Comparison of ENCODE assay signal across 8 mouse cellular contexts in the genomic region with DNA sequence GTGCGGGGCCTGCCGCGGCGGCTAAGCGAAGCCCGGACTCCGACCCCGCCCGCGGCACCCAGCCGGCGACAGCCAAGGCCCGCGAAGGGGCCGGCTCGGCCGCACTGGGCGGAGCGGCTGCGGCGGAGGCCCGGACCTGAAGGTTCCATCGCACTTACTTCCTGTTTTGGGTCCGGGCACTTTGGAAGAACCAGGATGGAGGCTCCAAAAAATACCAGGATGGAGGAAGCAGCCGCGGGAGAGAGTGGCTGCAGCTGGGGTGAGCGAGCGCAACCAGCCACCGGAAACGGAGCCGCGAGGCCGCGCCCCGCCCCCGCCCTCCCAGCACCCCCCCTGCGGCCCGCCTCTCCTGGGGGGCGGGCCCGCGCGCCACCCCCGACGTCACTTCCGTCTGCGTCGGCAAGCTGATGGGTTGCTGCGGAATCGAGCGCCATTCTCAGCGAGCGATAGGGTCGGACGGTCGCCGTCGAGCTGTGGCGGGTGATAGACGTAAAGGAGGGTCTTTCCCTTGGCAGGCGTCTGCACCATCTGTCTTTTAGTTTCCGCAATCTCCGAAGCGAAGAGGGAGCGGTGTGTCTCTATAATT. TPM values are rescaled to one million over a fixed set of nuclear protein-coding genes. Genes with fewer than 3 reads are reported as not detected.
DNase-seq lines count a peak whose midpoint lies in the region; ATAC-seq lines count a peak whose summit lies in the region.

TSS of gene Dmtf1 (minus strand) at position 321 of the 586 bp plus-strand sequence.

- peak within 1 kb of the TSS; percentile 98 for H3K9ac ChIP-seq in kidney, embryonic 15.5 days

- peak within 1 kb of the TSS; percentile 59 for H3K4me2 ChIP-seq in kidney, embryonic 15.5 days

- no peaks in the 10 kb centered on the region for H3K36me3 ChIP-seq in heart, embryonic 10.5 days
- H3K36me3 ChIP-seq in kidney, embryonic 15.5 days: no peaks in the 10 kb centered on the region

- no peaks in the 10 kb centered on the region for H3K9me3 ChIP-seq in heart, embryonic 10.5 days
- no peaks in the 10 kb centered on the region for H3K9me3 ChIP-seq in kidney, embryonic 15.5 days (replicated peaks)

- under 1% methylated on average over 64 of the region's 64 CpGs for WGBS in heart, embryonic 10.5 days
- WGBS in kidney, embryonic 15.5 days: under 1% methylated on average over 56 of the region's 64 CpGs

- peak within 1 kb of the TSS; percentile 99 for H3K27ac ChIP-seq in heart, embryonic 10.5 days
- H3K27ac ChIP-seq in kidney, embryonic 15.5 days: peak within 1 kb of the TSS; percentile 100

- peaks cover 15% of the 10 kb centered on the region; the same call in 1 of the 2 replicates for H3K4me1 ChIP-seq in heart, embryonic 10.5 days
- H3K4me1 ChIP-seq in kidney, embryonic 15.5 days: 0 out of 2 replicates have a peak, but pooled peaks cover 2% of the 10 kb centered on the region

- H3K4me3 ChIP-seq in heart, embryonic 10.5 days: peak within 1 kb of the TSS; percentile 95
- peak within 1 kb of the TSS; percentile 93 for H3K4me3 ChIP-seq in kidney, embryonic 15.5 days (replicated peaks)

- ATAC-seq in erythroblast, adult 5-6 weeks (replicated peaks; ENCODE audit: low FRiP score, poor library complexity, severe bottlenecking): peak; percentile 95
- ATAC-seq in kidney, embryonic 15.5 days (replicated peaks; ENCODE audit: low FRiP score): peak; percentile 97
- peak; percentile 81 for ATAC-seq in monocyte, adult 5-6 weeks (replicated peaks; ENCODE audit: insufficient number of reproducible peaks, low FRiP score, low TSS enrichment, poor library complexity, severe bottlenecking)

- DNase-seq in B cell, adult 2 months: peak; percentile 90 to 92
- peak; percentile 97 for DNase-seq in brain, adult 2 months (ENCODE audit: low read depth, low spot score)
- DNase-seq in heart, embryonic 10.5 days (ENCODE audit: low spot score): peak; percentile 95
- DNase-seq in liver: peak; percentile 92
- peak; percentile 84 to 93 for DNase-seq in spleen, postnatal 4 days (ENCODE audit: low spot score in 2 of 2)

- no peaks in the 10 kb centered on the region for H3K27me3 ChIP-seq in heart, embryonic 10.5 days (ENCODE audit: insufficient read depth, poor library complexity, severe bottlenecking)
- H3K27me3 ChIP-seq in kidney, embryonic 15.5 days: no peaks in the 10 kb centered on the region

RNA-seq across cellular contexts. Expression of gene Dmtf1, which starts in this region (rescaled TPM):
- 16.9 and 19.4 TPM in 2 replicates for total RNA-seq in erythroblast, adult 5-6 weeks (2015; ENCODE audit: low replicate concordance)
- total RNA-seq in erythroblast, adult 5-6 weeks (2017; ENCODE audit: low replicate concordance): 14.1 and 15.2 TPM in 2 replicates
- 37.1 and 45.0 TPM in 2 replicates for polyA plus RNA-seq in heart, embryonic 10.5 days (2016; fragmentation: Nextera tagmentation; extraction: Ambion mirVana)
- polyA plus RNA-seq in kidney, embryonic 15.5 days (2015; fragmentation: Nextera tagmentation; extraction: Ambion mirVana): 45.0 and 46.0 TPM in 2 replicates
- total RNA-seq in monocyte, adult 5-6 weeks (2017): 118 to 143 TPM (median 119 TPM) in 3 replicates

Comparison
In these comparisons a context has a peak if more than half of its experiments do, and no peak if none do; other contexts are left out.
1. Peak in every context shown above with its lines: DNase-seq, ATAC-seq, H3K4me3 ChIP-seq and H3K27ac ChIP-seq.